Mouse (Mus musculus) megakaryocyte, embryonic 14.5 days (primary cell): ENCODE results near the gene Palm3. TPM values are rescaled to one million over a fixed set of nuclear protein-coding genes. Genes with fewer than 3 reads are reported as not detected.

Experiments
- H3K27me3 ChIP-seq: replicated peaks from 2 replicates; pipeline ENCODE3; 2012; ENCODE audit warnings: inconsistent platforms
- H3K36me3 ChIP-seq: replicated peaks from 2 replicates; pipeline ENCODE3; 2012; ENCODE audit warnings: low read length, inconsistent platforms, mixed read lengths
- H3K4me1 ChIP-seq: 2 replicates; pipeline ENCODE4 v1.6.1; 2012; ENCODE audit warnings: inconsistent platforms
- H3K4me3 ChIP-seq: replicated peaks from 2 replicates; pipeline ENCODE3; 2012; ENCODE audit warnings: moderate library complexity, mild to moderate bottlenecking, inconsistent platforms
- H3K9me3 ChIP-seq: 2 replicates; pipeline ENCODE4 v1.6.1; 2012; ENCODE audit warnings: inconsistent platforms
- FLI1 ChIP-seq: IDR thresholded peaks from 2 replicates; pipeline ENCODE4 v1.6.1; 2012; ENCODE audit warnings: low read length, inconsistent platforms, mixed read lengths
- GATA1 ChIP-seq: IDR thresholded peaks from 3 replicates; pipeline ENCODE4 v1.6.1; 2012; ENCODE audit warnings: mixed read lengths, low read length, inconsistent platforms, borderline replicate concordance
- polyA plus RNA-seq: library from polyadenylated mRNA; stranded (reverse); fragments of >175 nt; gene quantifications from 2 replicates; pipeline ENCODE4 v1.2.3, GENCODE M21; 2012; ENCODE audit warnings: low replicate concordance; ENCODE audit not compliant: insufficient read depth

Palm3 gene
- polyA plus RNA-seq, 1 experiment, result not detected

DNA sequence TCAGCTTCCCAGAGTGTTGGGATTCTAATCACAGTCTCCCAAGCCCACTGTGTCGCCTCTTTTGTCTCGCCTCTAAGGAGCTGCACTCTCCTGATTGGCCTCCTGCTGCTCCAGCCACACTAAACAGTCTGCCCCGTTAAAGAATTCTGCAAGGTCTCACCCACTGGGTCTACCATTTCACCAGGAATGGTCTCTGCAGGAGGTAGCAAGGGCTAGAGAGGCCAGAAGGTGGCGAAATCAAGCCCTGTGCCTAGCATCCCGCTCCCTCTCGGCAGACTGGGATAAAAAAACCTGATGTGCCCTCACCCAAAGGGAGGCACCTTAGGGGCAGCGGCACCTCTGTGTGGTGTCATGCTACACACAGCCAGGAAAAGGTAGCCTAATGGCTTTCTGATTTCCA lies 22.8 kb downstream of the Palm3 start:
- H3K4me1 ChIP-seq, result peaks cover 42% of the 10 kb centered on the region
- no peak overlapping the region for H3K4me3 ChIP-seq
- H3K27me3 ChIP-seq, result peaks cover 27% of the 10 kb centered on the region
- TF ChIP-seq FLI1 (no peak), GATA1 (no peak)
- H3K36me3 ChIP-seq, result peaks cover 16% of the 10 kb centered on the region
- H3K9me3 ChIP-seq, result peaks cover 4% of the 10 kb centered on the region; the same call in 1 of the 2 replicates

DNA sequence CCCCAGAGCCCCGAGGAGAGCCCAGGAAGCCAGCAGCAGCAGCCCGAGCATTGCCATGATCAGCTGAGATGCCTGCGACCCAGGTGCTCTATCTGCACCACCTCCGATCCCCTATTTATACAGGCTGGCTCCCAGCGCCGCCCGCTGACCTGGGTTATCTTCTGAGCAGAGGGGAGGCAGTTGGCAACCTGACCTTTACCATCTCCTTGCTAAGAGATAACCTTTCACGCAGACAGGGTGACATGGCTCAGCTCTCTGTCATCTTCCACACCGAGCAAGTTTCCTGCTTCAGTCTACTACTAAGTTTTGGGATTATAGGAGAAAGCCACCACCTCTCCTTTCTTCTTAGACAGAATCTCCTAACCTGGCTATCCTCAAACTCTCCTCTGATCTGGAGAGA lies 23.6 kb downstream of the Palm3 start, which contains the start of gene Rln3:
Gene Rln3, minus strand, starts transcription at position 101 of the 400 bp plus-strand sequence.
- Histone ChIP-seq H3K4me3 (no peak within 1 kb of the TSS), H3K4me1 (peaks cover 40% of the 10 kb centered on the region), H3K36me3 (peaks cover 11% of the 10 kb centered on the region), H3K9me3 (peaks cover 4% of the 10 kb centered on the region; the same call in 1 of the 2 replicates), H3K27me3 (peaks cover 32% of the 10 kb centered on the region)
- no peak for TF ChIP-seq FLI1
- no peak for TF ChIP-seq GATA1

DNA sequence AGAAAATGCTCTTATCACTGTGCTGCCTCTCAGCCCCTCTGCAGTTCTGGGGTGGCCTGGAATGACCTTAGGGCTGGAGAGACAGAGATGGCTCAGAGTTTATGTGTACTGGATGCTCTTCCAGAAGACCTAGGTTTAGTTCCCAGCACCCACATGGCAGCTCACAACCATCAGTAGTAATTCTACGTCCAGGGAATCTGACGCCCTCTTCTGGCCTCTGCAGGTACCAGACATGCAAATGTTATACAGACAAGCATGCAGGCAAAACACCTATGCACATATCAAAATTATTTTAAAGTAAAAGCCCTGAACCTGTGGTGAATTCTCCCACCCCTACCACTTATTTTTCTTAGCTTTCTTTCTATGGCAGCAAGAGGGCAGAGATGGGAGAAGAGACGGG lies 25.2 kb downstream of the Palm3 start:
- Histone ChIP-seq H3K4me3 (no peak overlapping the region), H3K9me3 (peaks cover 4% of the 10 kb centered on the region; the same call in 1 of the 2 replicates), H3K4me1 (peaks cover 33% of the 10 kb centered on the region), H3K36me3 (no peaks in the 10 kb centered on the region), H3K27me3 (peaks cover 44% of the 10 kb centered on the region)
- no peak for TF ChIP-seq FLI1
- no peak for TF ChIP-seq GATA1

DNA sequence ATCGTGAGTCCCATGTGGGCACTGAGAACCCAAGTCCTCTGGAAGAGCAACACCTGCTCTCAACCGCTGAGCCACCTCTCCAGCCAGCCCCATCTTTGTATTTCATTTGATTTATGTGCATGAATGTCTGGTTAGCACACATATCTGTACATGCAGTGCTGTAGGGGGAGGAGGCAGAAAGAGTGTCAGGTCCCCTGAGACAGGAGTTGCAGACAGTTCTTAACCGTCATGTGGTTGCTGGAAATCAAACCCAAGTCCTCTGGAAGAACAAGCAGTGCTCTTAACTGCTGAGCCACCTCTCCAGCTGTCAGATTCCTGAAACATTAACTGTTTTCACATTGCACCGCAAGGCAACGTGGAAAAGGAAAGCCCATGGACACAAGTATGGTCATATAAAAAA lies 26.9 kb downstream of the Palm3 start:
- H3K9me3 ChIP-seq, result peaks cover 4% of the 10 kb centered on the region; the same call in 1 of the 2 replicates
- H3K36me3 ChIP-seq, result no peaks in the 10 kb centered on the region
- H3K4me1 ChIP-seq, result peaks cover 20% of the 10 kb centered on the region
- no peak overlapping the region for H3K4me3 ChIP-seq
- TF ChIP-seq GATA1, result no peak
- TF ChIP-seq FLI1, result no peak
- peaks cover 44% of the 10 kb centered on the region for H3K27me3 ChIP-seq

DNA sequence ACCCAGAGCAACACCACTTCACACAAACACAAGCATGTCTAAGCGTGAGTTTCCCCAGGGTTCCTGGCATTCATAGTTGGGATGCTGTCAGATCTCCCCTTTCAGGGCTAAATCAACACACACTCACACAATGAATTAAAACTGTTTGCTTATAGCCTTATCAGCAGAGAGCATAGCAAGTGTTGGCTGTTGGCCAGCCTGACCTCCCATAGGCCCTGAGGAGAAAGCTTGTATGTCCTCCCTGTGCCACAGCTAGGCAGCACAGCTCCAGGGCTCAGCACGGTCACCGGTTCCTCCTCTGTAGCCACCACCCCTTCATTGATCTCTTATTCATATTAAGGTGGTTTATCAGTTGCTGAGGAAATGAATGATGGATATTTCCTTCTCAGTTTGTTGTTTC lies 31.5 kb downstream of the Palm3 start:
- TF ChIP-seq FLI1, result no peak
- no peak for TF ChIP-seq GATA1

DNA sequence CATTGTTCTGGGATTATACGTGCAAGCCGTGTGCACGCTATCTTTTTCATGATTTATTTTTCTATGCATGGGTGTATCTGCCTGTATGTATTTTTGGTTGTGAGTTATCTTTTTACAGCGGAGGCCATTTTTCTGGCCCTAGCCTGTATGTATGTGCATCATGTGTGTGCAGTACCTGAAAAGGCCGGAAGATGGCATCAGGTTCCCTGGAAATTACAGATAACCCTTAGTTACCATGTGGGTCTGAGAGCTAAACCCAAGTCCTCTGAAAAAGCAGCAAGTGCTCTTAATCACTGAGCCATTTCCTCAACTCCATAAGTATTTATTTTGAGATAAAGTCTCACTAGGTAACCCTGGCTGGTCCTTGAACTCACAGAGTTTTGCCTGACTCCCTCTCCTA lies 32.0 kb downstream of the Palm3 start:
- H3K36me3 ChIP-seq, result no peaks in the 10 kb centered on the region
- no peaks in the 10 kb centered on the region; the same call in 1 of the 2 replicates for H3K9me3 ChIP-seq
- no peak overlapping the region for H3K4me3 ChIP-seq
- peaks cover 24% of the 10 kb centered on the region for H3K27me3 ChIP-seq
- peaks cover 13% of the 10 kb centered on the region for H3K4me1 ChIP-seq
- TF ChIP-seq FLI1 (no peak), GATA1 (no peak)

More for the DNA sequence above, 31.5 kb downstream of the Palm3 start:
- Histone ChIP-seq H3K27me3 (peaks cover 27% of the 10 kb centered on the region), H3K36me3 (no peaks in the 10 kb centered on the region), H3K4me1 (peaks cover 13% of the 10 kb centered on the region), H3K4me3 (no peak overlapping the region), H3K9me3 (no peaks in the 10 kb centered on the region; the same call in 1 of the 2 replicates)

DNA sequence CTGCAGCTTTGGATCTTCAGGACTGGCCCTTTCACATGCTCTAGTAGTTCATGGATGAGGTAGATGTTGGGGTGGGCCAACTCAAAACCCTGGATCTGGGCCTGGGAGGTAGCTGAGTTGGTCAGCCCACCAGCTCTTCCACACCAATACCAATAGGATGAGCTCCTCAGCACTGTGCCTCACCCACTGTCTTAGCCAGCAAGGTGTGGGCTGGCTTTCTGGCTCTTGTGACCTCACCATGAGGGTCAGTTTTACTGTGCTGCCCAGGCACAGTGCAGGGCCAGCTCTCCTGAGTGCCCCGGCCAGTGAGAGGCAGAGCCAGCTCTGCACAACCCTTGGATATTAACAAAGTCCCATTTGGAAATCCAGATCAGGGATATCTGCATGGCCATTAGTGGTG lies 36.6 kb downstream of the Palm3 start:
- TF ChIP-seq FLI1 (no peak), GATA1 (no peak)
- Histone ChIP-seq H3K36me3 (no peaks in the 10 kb centered on the region), H3K27me3 (no peaks in the 10 kb centered on the region), H3K4me1 (peaks cover 11% of the 10 kb centered on the region), H3K4me3 (no peak overlapping the region), H3K9me3 (peaks cover 8% of the 10 kb centered on the region; the same call in 1 of the 2 replicates)

DNA sequence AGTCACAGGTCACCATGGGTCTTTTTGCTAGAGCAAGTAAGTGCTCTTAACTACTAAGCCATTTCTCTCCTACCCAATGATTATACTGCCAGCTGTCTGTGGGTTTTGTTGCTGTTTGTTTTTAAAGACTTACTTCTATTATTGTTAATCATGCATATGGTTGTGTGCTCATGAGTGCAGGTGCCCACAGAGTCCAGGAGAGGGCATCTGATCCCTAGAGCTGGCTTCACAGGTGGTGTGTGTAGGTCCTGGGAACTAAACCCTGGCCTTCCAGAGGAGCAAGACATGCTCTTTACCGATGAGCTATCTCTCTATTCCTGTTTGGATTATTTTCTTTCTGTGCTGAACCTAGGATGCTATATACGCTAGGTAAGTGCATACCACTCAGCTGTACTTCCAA lies 38.0 kb downstream of the Palm3 start:
- Histone ChIP-seq H3K27me3 (no peaks in the 10 kb centered on the region), H3K4me3 (no peak overlapping the region), H3K9me3 (peaks cover 8% of the 10 kb centered on the region; the same call in 1 of the 2 replicates), H3K36me3 (no peaks in the 10 kb centered on the region), H3K4me1 (peaks cover 23% of the 10 kb centered on the region)
- TF ChIP-seq FLI1, result no peak
- TF ChIP-seq GATA1, result no peak

DNA sequence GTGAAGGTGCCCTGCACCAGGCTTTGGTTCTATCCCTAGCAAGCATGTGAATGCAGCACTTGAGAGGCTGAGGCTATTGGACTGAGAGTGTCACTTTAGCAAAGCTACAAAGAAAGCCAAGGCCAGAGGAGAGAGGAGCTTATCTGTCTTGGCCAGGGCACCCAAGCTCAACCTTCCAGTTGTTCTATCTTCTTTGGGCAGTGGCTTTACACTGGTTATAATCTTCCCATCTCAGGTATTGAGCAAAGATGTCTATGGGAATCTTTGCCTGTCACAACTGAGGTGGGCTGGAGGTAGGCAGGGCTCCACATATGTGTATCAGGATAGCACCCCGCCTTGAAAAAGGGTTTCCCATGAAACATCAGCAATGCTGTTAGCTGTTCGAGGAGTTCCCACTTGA lies 39.0 kb downstream of the Palm3 start:
- H3K4me1 ChIP-seq, result peaks cover 33% of the 10 kb centered on the region
- TF ChIP-seq FLI1 (no peak), GATA1 (no peak)
- peaks cover 8% of the 10 kb centered on the region; the same call in 1 of the 2 replicates for H3K9me3 ChIP-seq
- H3K27me3 ChIP-seq, result no peaks in the 10 kb centered on the region
- no peaks in the 10 kb centered on the region for H3K36me3 ChIP-seq
- no peak overlapping the region for H3K4me3 ChIP-seq

DNA sequence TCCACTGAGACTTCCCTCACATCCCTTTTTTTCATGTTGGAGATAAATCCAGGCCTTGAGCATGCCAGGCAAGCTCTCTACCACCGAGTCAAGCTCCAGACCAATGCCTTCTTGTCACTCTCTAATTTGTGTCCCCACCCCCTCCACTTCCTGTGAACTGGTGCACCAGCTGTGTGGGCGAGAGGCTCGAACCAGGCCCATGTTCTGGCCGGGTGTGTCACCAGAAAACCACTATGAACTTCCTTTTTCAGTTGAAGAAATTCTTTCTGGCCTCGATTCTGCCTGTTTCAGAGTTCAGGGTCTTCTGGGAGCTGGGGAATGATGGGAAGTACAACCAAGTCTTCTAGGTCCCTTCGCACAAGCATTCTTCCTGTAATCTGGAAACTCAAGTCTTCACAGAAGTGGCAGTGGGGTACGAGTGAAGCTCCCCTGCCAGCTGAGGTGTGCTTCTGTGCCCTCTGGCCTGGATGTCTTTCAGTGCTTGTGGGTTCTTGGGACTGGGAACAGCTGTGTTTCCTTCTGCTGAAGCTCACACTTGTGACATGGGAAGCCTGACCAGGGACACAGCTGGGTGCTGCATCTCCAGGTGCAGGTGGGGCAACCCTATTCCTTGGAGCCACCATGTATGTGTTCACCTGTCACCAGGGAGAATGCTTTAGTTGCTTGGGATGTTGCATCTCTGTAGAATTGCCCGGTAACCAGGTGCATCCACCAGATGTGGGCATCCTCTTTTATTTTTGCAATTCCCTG lies 42.8 kb downstream of the Palm3 start:
- TF ChIP-seq GATA1 (no peak), FLI1 (no peak)
- Histone ChIP-seq H3K4me1 (peaks cover 48% of the 10 kb centered on the region), H3K9me3 (peaks cover 8% of the 10 kb centered on the region; the same call in 1 of the 2 replicates), H3K4me3 (peak overlapping the region; percentile 78), H3K36me3 (no peaks in the 10 kb centered on the region), H3K27me3 (no peaks in the 10 kb centered on the region)
